Mouse (Mus musculus) layer of hippocampus, adult 18-20 months (tissue): ENCODE measurements at regions not wholly inside any gene's neighbourhood (a gene's known extent, or its start where the extent isn't known, plus 50 kb on each side); places are given as distances from the start of the nearest gene placed in this dataset.

ENCODE experiments used
- DNase-seq, 2 experiments: peaks; one replicate each; pipeline ENCODE4 v3.0.0; 2022; ENCODE audit warnings: low spot score in 2 of 2

DNA sequence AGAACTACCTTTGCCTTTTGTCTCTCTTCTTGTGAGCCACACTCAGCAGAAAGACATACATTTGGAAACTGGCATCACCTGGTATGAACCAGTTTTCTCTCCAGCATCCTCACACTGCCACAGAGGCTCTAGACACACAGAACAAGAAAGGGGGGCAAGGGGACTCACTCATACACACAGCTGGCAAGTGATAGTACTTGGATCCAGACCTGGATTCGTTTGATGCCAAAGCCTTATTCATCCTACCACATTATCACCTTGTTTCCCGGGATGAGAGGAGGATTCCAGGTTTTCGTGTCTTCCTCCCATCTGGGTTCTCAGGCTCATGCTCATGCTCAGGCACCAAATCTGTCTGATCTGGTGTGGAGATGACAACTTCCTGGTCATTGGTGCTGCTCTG lies 97.8 kb upstream of the Opcml start:
- no peak for DNase-seq

DNA sequence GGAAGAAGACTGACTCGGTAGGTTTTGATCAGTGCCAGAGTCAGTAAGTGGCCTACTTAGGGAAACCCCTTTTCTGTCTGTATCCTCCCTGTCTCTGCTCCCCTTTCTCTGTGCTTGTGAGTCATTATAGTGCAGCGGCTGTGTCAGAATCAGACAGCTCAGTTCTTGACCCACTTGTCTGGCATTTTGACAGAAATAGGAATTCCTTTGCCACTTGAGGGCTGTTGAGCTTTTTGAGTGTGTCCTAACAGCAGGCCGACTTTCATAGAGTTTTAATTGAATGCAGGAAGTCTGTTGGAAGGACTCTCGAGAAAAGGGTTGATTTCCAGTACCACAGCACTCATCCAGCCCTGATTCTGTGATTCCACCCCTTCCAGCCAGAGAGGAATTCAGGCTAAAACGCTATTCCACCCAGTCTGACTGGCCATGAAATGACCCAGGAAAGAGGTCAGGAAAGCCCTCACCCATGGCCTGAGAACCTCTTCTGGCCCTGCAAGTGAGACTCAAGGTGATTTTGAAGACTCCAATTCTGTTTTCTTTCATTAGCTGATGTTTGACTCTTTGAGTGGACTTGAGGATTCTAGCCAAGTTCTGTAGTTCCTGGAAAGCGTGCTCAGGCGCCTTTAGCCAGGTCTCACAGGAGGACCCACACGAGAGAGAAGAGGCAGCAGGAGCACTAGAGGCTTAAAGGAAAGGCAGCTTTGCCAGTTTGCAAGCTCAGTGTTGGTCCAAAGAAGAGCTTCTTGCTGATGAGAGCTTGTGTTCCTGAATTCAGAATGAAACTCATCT lies 95.6 kb upstream of the Opcml start:
- no peak for DNase-seq

DNA sequence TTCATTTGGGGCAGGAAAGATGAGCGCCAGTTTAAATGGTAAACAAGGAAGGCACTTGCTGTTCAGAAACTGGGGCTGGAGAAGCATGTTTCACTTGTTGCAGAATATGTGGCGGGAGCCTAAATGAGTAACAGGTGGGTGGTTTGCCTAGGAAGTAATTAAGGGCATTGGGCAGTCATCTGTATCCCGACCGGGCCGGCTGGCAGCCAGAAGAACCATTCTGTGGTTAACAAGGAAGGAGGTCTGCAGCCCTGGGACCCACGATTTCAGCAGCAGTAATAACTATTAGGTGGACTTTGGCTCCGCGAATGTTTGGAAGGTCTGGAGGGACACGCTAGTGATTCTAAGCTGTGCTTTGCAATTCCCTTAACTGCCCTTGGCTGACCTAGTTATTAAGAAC lies 89.0 kb upstream of the Opcml start:
- no peak for DNase-seq

DNA sequence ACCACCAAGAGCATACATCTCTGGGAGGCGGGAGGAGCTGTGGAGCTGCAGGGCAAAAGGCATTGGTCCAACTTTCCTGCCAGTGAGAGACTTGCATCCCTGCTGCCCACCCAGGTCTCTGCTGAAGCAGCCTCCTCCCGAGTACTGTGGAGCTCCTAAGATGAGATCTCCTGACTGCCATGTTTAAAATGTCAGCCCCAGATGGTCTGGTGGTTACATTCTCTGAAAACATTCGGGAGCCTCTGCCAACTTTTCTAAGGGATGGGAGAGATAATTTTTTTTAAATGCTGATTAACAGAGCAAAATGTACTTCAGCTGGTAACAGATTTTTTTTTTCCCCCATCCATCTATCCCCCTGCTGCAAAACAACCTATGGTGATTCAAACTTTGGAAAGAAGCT lies 88.4 kb upstream of the Opcml start:
- peak; percentile 59 to 83 for DNase-seq

DNA sequence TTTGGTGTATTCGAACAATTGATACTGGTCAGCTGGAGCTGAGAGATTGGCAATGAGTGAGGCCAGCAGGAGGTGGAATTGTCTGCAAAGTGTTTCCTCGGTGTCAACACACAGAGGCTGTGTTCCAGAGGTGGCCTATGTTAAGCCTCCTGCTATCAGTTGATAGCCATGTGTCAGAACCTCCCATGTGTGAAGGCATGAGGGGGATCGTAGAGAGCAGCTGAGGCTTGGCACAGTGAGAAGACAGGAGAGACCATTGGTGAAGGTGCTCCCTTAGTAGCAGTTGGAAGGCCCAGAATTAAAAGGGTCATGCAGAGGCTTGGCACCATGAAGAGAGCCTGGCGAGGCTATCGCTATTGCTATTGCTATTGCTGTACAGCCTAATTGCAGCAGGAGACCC lies 86.6 kb upstream of the Opcml start:
- DNase-seq, result no peak

DNA sequence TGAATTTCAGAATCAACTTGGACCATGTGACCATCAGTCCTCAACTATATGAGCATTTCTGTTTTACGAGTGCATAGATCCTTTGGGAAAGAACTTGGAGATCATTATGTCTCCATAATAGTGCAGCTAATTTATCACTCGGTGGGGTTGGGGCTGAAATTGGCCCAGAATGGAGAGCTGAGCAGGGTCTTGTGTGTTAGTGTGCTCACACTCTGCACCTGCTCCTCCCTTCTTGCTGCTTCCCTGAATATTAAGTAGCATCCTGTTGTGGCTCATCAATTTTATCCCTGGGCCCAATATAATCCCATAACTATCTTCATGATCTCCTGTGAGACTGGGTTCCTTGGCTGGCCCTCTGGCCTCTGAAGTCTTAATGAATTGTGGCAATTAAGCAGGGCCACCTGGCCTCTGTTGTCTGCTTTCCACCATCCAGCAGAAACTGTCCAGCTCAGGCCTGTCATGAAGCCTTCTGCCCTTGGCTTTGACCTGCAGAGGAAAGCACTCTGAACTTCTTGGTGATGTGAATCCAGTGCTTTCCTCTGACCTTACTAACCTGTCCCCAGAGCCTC lies 66.7 kb upstream of the Opcml start:
- DNase-seq, result no peak

DNA sequence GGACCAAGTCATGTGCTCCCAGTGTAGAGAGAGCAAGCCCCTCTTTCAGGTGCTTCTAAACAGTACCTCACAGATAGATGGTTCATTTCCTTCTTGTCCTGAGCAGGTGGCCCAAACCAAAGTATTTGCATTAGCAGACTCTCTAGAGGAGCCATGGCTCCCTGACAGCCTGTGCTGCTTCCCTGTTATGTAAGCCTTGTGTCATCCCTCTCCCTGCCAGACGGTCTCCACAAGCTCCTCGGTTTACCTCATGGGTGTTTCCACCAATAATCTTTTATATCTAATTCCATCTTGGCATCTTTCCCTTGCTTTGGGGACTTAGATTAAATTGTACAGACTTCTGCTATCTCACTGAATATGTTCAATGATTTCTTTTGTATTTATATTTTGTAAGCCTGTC lies 66.0 kb upstream of the Opcml start:
- peak; percentile 72 to 87 for DNase-seq

DNA sequence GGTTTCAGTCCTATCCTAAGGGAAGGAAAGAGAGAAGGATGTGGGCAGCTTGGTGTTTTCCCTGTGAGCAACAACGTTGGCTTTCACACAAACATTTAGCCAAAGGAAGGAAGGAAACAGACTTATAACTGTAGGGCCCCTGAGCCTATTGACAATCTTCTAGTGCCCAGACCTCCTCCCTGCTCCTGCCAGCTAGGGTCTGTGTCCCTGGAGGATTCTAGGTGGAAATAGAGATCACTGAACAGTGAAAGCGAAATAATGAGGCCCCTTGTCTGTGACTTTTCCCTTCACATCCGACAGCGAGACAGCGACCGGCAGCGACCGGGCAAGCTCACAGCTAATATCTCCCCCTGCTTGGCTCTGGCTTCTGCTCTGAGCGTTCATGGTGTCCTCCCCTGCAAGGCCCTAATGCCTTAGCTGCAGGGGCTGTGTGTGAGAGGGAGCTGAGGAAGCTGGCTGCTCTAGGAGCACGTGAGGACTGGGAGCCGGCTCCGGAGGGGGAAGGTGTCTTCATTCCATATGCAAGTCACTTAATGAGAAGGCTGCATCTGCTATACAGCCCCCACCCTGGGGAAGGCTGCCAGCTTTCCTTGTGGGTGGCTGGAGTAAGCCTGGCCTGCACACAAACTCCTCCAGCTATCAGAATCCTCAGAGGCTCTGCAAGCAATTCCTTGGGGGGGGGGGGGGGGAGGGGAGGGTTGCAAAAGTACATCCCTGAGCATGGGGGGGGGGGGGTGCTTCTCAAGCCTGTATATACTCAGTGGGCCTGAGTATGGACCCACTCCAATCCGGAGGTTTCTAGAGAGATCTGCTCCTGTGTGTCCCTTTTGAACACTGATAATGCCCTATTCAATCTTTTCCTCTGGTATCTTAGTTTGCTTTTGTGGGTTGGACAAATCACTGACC lies 61.7 kb upstream of the Opcml start:
- DNase-seq, result peak; percentile 86 to 93

DNA sequence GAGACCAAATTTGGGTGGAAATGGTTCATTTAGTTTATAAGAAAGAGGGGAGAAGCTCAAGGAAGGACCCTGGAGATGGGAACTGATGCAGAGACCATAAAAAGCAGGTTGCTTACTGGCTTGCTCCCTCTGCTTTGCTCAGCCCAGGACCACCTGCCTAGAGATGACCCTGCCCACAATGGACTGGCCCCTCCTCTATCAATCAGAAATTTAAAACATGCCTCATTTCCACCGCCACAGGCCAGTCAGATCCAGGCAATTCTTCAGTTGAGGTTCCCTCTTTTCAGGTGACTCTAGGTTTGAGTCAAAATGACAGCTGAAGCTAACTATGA lies 61.1 kb upstream of the Opcml start:
- DNase-seq, result no peak

DNA sequence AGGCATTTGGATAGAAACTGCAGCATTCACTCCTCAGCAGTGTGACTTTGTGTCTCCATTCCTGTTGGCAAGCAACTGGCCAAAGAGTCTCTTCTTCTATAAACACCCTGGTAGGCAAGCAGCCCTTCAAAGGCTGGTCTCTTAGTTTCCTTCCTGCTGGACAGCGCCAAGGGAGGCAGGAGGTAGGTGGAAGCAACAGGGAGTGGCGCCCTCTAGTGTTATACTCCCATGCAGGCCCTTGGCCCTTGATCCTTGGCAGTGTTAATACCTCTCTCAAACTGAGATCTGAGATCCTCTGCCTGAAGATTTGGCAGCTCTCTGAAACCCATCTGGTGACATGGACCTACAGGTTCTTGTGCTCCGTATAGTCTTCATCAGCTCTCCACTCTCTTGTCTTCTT lies 51.3 kb upstream of the Opcml start:
- peak in 1 of 2 experiments; percentile 24 for DNase-seq
